Mouse (Mus musculus) mesoderm, embryonic 11.5 days (tissue): ENCODE data around the gene Cartpt.
"Not testable (repeated sequence)": the region's sequence is repeated elsewhere in the genome, so short reads cannot be mapped to it uniquely, and the experiment has no call there.

Source experiments
- DNase-seq: peaks from one replicate; pipeline ENCODE4 v3.0.0-alpha.2; 2012; ENCODE audit warnings: low read depth, low spot score

Cartpt gene

GRCm38 (mm10) chr13:99900965-99901364, at the start of gene Cartpt:
Cartpt (minus strand) TSS chr13:99901091.
- DNase-seq, result no peak

- DNase-seq, result no peak
Observed at GRCm38 (mm10) chr13:99947417-99947816, 46.5 kb upstream of the Cartpt start.

GRCm38 (mm10) chr13:99943525-99943924, 42.6 kb upstream of the Cartpt start:
- DNase-seq, result no peak

GRCm38 (mm10) chr13:99940601-99941000, 39.7 kb upstream of the Cartpt start:
- peak; percentile 69 for DNase-seq

GRCm38 (mm10) chr13:99939320-99939671, 38.4 kb upstream of the Cartpt start:
- DNase-seq, result no peak

GRCm38 (mm10) chr13:99938606-99939319, 37.9 kb upstream of the Cartpt start:
- DNase-seq, result no peak

- DNase-seq, result no peak
Observed at GRCm38 (mm10) chr13:99937741-99938140, 36.9 kb upstream of the Cartpt start.

GRCm38 (mm10) chr13:99932406-99932805, 31.5 kb upstream of the Cartpt start:
- no peak for DNase-seq

- no peak for DNase-seq
Observed at GRCm38 (mm10) chr13:99931502-99931901, 30.6 kb upstream of the Cartpt start.

GRCm38 (mm10) chr13:99926249-99926648, 25.4 kb upstream of the Cartpt start:
- peak; percentile 60 for DNase-seq

- DNase-seq, result no peak
Observed at GRCm38 (mm10) chr13:99915632-99916031, 14.7 kb upstream of the Cartpt start.

GRCm38 (mm10) chr13:99900557-99900892, 366 bp downstream of the Cartpt start:
- DNase-seq, result peak; percentile 87

- no peak for DNase-seq
Observed at GRCm38 (mm10) chr13:99899670-99900556, 978 bp downstream of the Cartpt start.

GRCm38 (mm10) chr13:99898816-99899215, 2.1 kb downstream of the Cartpt start:
- no peak for DNase-seq

GRCm38 (mm10) chr13:99885636-99886035, 15.3 kb downstream of the Cartpt start:
- DNase-seq, result peak; percentile 16

- DNase-seq, result not testable (repeated sequence)
Observed at GRCm38 (mm10) chr13:99881774-99882173, 19.1 kb downstream of the Cartpt start.

GRCm38 (mm10) chr13:99879696-99880095, 21.2 kb downstream of the Cartpt start:
- DNase-seq, result peak; percentile 26

- no peak for DNase-seq
Observed at GRCm38 (mm10) chr13:99872059-99872458, 28.8 kb downstream of the Cartpt start.

- no peak for DNase-seq
Observed at GRCm38 (mm10) chr13:99868438-99868837, 32.5 kb downstream of the Cartpt start.

GRCm38 (mm10) chr13:99864331-99864730, 36.6 kb downstream of the Cartpt start:
- DNase-seq, result no peak

GRCm38 (mm10) chr13:99860670-99861069, 40.2 kb downstream of the Cartpt start:
- no peak for DNase-seq

GRCm38 (mm10) chr13:99859082-99859481, 41.8 kb downstream of the Cartpt start:
- DNase-seq, result peak; percentile 83

- DNase-seq, result no peak
Observed at GRCm38 (mm10) chr13:99857879-99858278, 43.0 kb downstream of the Cartpt start.
